Mouse (Mus musculus) urinary bladder, postnatal 36 days (tissue): ENCODE results near the gene Mep1a.
A peak's percentile ranks its signal among the peaks of the same experiment; 100 is the strongest.

ENCODE experiments used
- DNase-seq, 2 experiments: peaks; one replicate each; pipeline ENCODE4 v3.0.0; 2022; ENCODE audit warnings: low spot score in 2 of 2, mixed read lengths in 1 of 2

Gene Mep1a

GRCm38 (mm10) chr17:43477621-43478020 lies 25.0 kb downstream of the Mep1a start:
- DNase-seq, result no peak

GRCm38 (mm10) chr17:43474775-43475174 lies 27.8 kb downstream of the Mep1a start:
- no peak for DNase-seq

DNA sequence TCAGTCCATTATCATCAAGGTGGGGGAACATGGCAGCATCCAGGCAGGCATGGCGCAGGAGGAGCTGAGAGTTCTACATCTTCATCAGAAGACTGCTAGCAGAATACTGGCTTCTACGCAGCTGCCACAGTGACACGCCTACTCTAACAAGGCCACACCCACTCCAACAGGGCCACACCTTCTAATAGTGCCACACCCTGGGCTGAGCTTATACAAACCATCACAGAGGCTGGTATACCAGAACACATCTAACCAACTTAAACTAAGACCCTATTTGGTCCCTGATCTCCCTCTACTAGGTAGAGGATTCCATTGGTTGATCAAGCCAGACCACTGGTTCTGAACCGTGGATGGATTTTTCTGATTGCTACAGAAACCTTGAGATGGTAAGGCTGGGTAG lies 30.1 kb downstream of the Mep1a start:
- no peak for DNase-seq

DNA sequence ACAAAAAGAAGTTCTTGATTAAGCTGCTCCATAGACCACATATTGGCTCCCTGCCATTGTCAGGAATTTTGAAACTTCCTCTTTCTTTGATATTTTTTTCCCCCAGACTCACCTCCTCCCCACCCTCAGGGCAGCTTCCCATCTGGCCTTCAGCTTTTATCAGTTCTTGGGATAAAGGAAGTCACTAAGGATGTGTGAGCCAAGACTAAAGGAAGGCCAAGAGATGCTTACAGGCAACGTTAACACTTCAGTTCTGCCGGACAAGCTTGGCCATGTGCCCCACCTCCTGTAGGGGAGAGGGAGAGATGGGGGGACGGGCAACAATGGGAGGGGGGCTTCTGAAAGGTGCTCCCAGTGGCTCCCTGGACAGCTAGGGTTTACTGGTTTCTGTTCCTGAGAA lies 32.6 kb downstream of the Mep1a start:
- no peak for DNase-seq

- peak; percentile 29 to 67 for DNase-seq
Observed at GRCm38 (mm10) chr17:43460245-43461181, 42.1 kb downstream of the Mep1a start.

DNA sequence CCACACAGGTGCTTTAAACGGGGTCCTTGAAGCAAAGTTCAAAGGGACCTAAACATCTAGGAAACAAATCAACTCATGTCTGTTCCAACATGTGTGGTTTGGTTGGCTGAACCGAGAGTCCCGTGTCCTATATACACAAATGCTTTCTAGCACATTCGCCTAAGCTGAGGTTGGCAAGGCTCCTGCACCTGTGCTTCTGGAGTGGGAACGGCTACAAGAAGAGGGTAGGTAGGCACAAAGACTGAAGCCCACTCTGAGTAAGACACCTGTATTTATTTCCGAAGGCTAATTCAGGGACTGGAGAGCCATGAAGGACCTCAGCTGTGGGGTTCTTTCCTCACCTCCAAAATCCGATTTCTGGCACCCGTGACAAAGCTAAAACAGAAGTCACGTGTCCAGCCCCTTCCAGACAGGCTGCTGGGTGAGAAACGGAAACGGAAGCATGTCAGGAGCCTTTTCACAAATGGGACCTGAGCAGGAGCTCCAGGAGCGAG lies 42.8 kb downstream of the Mep1a start:
- DNase-seq, result no peak

DNA sequence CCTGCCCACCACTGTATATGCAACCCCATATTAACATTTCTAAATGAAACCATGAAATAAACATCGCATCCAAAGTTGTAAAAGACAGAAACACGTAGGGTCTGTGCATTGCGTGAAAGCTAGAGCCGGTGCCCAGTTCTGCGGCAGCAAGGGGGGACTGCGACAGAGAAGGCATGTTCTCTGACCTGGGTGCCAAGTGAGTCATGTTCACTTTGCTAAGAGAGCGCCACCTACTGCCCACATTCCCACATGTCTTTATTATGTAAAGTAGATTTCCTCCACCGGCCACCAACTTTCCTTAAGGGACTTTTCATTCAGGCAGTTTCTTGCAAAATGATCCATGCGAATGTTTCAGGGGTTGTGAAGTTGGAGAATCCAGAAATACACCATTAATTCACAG lies 44.0 kb downstream of the Mep1a start:
- DNase-seq, result peak; percentile 53 to 69

- DNase-seq, result no peak
Observed at GRCm38 (mm10) chr17:43451216-43451615, 51.4 kb downstream of the Mep1a start.

DNA sequence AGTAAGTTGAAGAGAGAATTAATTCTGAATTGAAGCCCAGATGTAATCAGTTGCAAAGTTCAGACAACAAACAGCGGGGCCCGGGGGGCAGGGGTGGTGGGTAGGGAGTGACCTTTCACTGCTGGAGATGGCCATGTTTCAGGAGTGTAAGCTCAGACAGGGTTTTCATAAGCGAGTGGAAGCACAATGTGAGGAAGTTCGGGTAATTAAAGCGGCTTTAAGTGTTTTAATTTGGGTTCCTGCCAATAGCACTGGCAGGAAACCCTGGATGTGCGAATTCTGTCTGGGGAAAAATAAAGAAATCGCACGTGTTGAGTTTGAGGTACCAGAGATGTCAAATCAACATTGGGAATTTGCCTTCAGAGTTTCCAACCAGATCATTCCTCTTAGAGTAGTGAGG lies 68.1 kb downstream of the Mep1a start:
- no peak for DNase-seq

DNA sequence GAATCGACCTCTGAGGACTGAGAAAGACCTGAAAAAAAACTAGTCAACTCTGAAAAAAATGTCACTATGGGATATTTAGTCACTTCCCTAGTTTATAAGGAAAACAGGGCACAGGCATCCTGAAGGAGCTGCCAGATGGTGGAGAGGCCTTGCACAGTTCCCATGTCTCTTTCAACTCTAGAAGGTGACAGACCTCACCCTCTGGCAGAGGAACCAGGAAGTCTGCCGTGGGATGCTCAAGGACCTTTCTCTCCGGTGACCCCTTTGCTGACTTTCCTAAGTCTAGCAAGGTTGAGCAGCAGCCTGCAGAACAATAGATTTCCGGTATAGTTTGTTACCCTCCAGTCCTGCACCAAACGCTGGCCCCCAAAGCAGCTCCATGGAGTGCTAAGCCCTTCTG lies 70.9 kb downstream of the Mep1a start:
- no peak for DNase-seq
